Mouse (Mus musculus): ENCODE measurements at regions not wholly inside any gene's neighbourhood (a gene's known extent, or its start where the extent isn't known, plus 50 kb on each side); places are given as distances from the start of the nearest gene placed in this dataset.

DNA sequence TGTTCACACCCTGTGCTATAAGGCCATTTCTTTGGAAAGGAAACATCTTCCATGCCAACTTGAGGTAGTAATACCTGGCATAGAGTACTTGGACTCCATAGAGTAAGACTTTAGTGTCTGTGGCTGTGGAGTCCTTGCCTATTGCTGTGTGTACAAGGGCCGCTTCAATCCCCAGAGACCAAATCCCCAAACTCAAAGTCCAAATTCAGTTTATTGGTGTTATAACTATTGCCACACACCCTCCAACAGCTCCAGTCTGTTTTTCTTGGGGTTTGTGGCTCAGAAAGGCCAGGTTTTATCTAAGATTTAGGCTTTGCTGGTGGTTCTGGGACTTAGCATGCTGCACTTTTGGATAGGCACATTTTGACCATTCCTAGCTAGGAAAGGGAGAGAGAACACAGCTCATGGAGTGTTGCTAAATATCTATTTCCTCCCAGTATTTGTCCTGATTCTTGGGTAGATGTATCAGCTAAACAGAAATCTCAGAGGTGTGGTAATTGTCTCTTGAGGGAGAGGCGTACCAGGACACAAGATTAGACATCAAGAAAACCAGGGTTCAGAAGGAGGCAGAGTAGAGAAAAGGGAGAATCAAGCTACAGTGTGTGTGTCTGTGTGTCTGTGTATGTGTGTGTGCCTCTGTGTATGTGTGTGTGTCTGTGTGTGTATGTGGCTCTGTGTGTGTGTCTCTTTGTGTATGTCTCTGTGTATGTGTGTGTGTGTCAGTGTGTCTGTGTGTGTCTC lies 65.3 kb upstream of the Parp11 start:
- DNase-seq (ENCODE audit: low spot score), result no peak

GRCm38 (mm10) chr6:127391258-127392011 lies 55.2 kb upstream of the Parp11 start:
- no peak for DNase-seq (ENCODE audit: low spot score)

DNA sequence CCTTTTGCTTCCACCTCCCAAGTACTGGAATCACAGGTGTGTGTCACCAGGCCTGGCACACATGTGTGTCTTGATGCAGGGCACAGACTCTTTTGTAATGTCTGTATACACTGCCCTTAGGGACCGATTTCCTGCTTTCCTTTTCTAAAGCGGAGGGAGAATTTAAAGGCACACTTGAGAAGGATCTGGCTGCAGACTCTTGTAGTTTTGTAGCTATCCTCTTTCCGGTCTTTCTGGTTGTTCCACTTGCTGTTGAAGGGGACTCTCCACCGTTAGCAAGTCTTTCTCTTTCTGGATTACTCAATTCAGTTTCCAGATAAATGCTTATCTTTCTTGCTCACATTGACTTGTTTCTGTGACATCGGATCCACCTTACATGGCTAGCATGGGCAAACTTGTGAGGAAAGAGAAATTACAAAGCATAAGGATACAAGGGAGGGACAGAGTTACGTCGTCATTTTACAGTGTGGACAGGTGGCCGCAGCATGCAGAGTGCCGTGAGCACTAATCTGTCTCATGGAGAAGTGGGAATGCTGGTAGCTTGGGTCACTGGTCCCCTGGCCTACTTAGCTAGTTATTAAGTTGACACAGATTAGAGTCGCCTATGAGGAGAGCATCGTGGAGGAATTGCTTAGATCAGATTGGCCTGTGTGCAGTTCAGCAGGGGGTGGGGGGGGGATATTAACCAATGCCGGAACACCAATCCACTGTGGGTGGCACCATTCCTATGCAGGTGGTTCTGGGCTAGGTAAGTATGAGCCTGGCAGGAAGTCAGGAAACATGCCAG lies 54.4 kb upstream of the Parp11 start:
- DNase-seq (ENCODE audit: low spot score), result no peak

GRCm38 (mm10) chr6:127392799-127393172 lies 53.9 kb upstream of the Parp11 start:
- DNase-seq (ENCODE audit: low spot score), result no peak

- DNase-seq (ENCODE audit: low spot score), result no peak
Observed at GRCm38 (mm10) chr6:127393907-127394600, 52.6 kb upstream of the Parp11 start.

Measured in urinary bladder, postnatal 10 days (tissue).